Mouse (Mus musculus) bone marrow macrophage, adult 2 months (primary cell): ENCODE data around the gene H3f3a.

ENCODE experiments used
- CTCF ChIP-seq: IDR thresholded peaks from 2 replicates; pipeline ENCODE4 v1.5.1; 2012; ENCODE audit warnings: low read depth, mild to moderate bottlenecking, low read length, moderate library complexity
- POLR2A ChIP-seq: IDR thresholded peaks from 2 replicates; pipeline ENCODE4 v1.6.1; 2012; ENCODE audit warnings: mild to moderate bottlenecking, low read depth, low read length, borderline replicate concordance

- TF ChIP-seq CTCF (no peak), POLR2A (no peak)
These were observed 34.4 kb upstream of the H3f3a start for GRCm38 (mm10) chr1:180848114-180848510.
